Mouse (Mus musculus) thymus, postnatal 36 days (tissue): Measurements from ENCODE around the gene Enoph1.

Source experiments
- DNase-seq, 2 experiments: peaks; one replicate each; pipeline ENCODE4 v3.0.0; 2022; ENCODE audit warnings: mixed read lengths in 2 of 2

Enoph1 gene

DNA sequence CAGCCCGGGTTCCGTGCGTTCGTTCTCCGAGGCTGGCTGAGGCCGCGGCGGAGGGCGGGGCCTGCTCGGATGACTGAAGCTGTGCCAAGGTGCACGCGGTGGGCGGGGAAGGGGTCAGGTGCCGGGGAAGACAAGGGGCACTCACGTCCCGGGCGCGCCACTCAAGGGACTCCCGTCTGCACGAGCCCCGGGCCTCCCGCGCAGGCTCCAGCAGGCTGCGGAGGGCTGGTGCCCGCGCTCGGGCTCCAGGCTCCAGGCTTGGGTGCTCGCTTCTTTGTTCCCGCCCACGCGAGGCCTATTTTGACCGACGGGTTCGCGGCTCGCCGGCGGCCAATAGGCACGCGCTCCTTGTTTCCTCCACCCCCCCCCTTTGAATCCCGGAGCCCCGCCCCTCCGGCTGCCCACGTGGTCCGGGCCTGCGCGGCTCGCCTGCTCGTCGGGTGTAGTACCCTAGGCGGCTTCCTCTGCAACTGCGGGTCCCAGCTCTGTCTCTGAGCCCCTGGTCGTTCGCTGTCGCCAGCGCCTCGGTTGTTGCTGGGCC, at the start of gene Enoph1, which contains the start of gene Hnrnpdl:
Gene Enoph1 (plus strand): TSS at position 384 of the 541 bp plus-strand sequence.
Gene Hnrnpdl (minus strand): TSS at position 63 of the 541 bp plus-strand sequence.
- DNase-seq: peak; percentile 93

DNA sequence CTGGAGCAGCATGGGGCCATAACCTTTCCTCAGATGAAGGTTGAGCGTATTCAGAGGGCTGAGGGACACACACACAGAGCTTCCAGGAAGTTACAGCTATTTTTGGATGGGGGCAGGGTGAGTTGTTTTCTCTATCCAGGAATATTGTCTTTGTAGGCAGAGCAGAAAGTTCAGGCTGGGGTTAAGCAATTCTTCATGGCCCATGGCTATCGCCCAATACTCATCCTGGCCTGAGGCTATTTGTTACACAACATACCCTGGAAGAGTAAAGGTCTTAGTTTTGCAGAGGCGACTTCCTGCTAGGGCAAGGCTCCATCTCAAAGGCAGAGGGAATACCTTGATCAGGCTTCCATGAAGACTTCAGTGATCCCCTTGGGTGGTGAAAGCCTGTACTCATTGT, 45.6 kb upstream of the Enoph1 start:
- no peak for DNase-seq

DNA sequence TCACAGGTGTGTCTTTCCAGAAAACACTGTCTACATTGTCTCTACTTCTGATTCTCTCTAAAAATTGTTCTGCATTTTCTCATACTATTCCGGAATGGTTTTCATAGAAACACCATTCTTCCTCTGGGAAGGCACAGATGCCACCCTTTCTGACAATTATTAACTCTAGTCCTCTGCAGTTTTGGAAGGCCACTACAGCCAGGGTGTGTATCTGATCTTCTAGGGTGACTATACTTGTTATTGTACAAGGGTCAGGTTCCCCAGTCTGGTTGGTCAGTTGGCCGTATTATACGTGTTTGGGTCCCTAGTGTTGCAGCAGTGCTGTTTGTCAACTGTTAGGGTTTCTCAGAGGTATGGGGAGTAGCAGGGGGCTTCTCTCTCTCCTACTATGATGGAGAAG, 45.1 kb upstream of the Enoph1 start:
- DNase-seq: no peak

DNA sequence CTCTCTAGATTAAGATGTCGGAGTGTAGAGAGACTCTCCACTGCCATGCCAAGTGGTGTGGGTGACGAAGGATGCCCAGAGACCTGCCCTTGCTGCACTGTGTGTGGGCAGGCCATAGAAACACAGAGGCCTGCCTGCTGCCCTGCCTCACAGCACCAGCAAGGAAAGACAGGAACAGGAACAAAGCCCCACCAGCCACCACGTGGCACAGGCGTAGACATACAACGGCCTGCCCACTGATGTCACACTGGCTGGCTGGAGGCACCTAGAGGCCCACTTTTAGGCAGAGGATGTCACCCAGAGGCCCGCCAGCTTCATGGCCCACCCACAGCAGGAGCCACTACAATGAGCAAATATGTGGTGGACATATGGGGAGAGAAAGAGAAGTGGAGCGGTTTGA, 39.7 kb upstream of the Enoph1 start:
- DNase-seq: no peak

DNA sequence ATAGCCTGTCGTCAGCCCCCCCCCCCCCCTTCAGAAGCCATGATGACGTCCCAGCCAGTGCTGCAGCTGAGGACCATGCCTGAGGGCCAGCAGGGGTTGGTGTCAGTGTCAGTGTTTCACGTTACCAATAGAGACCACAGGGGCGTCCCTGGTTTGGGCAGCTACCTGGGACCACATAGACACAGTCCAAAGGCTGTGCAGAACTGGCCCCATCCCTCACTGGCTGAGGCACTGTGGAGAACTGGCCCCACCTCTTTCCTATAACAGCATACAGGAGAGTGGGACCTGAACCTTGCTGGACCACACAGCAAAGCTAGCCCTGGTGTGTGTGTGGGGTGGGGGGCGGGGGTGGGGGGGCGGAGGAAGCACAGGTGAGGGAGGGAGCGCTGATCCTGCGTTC, 39.3 kb upstream of the Enoph1 start:
- DNase-seq: no peak

DNA sequence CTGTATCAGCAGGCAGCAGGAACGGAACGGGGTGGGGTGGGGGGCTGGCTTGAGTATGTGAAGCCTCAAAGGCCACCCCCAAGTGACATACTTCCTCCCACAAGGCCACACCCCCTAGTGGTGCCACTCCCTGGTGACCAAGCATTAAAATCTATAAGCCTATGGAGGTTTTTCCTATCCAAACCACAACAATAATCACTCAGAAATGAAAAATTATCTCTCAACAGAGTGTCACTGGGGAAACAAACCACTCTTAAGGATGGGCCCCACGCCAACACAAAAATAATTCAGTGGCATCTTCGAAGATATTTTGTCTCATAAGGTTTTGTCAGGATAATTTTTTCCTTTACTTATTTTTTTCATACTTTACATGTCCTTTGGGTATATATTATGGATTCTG, 35.9 kb upstream of the Enoph1 start:
- DNase-seq: no peak

DNA sequence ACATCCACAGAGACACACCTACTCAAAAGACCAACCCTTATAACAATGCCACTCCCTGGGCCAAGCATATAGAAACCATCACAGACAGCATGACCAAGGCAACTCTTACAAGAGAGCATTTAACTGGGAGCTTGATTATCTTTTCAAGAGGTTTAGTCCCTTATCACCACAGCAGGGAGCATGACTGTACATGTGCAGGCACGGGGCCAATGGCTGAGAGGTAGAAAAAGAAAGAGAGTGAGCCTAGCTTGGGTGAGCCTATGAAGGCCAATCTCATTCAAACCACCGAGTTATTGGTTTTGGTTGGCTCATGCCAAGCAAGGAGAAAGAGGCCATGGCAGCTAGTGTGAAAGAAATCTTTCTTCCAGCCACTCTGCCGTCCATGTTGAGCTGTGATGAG, 34.4 kb upstream of the Enoph1 start:
- no peak for DNase-seq

DNA sequence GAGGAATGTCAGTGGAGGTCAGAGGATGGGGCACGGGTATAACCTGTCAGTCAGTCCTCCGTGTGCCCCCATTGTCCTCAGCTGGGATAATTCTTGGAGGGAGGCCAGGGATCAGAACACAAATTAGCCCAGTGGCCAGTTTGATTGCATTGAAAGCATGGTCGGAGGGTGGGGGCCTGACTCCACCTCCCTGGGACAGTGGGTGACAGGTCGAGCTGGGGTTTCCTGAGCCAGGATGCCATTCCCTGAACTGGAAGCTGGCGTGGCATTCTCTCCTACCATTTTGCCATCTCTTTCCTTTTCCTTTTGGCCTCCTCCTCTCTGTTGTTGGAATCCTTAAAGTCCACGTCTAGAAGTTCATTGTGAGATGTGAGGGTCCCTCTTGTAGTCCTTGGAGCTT, 33.9 kb upstream of the Enoph1 start:
- no peak for DNase-seq

DNA sequence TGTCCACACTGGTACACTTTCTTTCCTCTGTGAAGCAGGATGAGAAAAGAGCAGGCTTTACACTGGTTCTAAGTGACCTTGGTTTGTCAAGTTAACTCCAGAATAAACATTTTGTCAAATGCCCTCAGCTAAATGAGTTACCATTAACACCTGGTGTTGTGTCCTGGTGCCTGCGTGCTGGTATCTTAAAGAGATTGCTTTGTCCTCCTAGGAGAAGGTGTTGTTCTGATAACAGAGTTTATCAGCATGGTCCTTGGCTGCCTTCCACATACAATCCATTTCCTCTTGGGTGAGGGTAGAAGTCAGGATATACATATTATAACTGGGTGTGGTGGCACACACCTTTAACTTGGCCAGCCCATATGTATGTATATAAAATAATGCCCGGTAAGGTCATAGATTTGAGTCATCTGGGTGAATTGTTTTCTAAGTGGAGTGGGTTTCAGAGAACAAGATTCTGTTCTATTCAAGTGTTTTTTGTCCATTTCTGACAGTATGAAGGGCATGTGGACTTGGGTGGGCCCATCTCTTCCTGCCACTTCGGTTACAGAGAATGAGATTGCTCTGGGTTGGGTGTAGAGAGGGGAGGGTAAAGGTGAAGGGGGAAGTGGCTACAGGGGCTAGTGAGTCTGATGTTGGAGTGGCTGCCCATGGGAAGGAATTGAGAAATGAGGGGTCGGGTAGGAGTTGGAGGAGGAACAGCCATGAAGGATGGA, 33.3 kb upstream of the Enoph1 start:
- no peak for DNase-seq

DNA sequence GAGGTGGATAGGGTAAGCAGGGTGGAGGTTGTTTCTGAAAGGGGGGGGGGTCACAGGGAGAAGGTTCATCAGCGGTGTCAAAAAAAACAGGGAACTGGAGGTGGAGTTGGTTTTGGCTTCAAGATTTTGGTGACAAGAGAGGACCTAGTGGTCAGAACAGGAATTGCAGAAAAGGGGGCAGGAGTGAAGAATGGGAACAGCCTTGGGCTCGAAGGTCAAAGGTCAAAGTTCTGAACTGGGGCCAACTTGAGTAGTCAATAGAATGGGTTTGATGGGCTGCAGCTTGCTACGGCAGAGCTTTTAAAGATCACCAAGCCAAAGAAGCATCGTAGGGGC, 32.8 kb upstream of the Enoph1 start:
- DNase-seq: no peak

DNA sequence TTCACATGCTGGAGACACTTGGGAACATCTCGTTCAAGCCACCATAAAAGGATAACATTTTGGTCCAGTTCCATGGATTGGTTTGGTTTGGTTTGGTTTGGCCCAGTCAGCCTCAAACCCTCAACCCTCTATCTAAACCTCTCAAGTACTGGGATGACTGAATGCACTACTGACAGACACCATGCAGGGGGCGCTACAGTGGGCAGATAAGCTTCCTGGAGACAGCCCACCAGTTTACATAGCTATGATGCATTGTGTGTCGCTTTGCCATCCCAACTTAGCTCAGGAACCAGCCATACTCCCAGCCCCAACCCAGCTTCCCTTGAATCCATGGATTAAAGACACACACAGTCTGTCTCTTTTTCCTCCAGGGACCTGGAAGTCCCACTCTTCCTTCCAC, 31.3 kb upstream of the Enoph1 start:
- no peak for DNase-seq

DNA sequence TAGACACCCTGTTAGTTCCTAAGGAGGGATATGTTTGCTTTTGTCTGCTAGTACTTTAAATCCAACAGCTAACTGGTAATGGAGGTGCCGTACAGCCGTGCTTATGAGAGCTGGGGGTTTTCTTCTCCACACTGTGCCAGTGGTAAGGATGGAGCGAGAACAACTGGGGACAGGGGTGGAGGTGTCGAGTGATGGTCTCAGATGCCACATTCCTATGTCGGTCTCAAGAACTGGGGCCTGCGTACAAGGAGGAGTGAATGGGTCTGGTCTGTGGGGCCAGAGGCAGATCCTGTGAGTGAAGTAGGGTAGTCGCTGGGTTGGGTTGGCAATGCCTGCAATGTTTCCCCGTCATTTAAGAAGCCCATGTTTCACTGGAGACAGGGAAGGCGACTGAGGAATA, 27.2 kb upstream of the Enoph1 start:
- DNase-seq: no peak

DNA sequence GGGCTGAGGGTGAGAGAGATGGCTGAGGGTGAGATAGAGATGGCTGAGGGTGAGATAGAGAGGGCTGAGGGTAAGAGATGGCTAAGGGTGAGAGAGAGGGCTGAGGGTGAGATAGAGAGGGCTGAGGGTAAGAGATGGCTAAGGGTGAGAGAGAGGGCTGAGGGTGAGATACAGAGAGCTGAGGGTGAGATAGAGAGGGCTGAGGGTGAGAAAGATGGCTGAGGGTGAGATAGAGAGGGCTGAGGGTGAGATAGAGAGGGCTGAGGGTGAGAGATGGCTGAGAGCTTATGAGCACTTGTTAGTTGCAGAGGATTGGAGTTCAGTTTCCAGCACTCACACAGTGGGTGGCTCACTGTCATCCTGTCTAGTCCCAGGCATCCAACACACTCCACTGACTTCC, 19.7 kb upstream of the Enoph1 start:
- DNase-seq: no peak

DNA sequence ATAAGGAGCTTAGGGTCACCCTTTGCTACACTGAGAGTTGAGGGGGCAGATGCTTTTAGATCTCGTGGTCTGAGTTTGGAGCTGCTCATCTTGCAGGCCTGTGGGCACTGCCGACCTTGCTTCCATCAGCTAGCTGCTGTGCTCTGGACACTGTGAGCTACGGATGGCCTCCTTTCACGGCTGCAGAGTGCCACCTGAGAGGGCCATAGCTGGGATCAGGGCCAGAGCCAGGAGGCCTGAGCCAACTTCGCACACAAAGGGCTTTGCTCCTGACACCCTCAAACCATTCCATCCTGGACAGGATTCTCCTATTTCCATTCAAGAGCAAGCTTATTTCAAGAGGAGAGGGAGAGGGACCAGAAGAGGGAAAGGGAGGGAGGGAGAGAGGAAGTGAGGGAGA, 15.4 kb upstream of the Enoph1 start:
- no peak for DNase-seq

DNA sequence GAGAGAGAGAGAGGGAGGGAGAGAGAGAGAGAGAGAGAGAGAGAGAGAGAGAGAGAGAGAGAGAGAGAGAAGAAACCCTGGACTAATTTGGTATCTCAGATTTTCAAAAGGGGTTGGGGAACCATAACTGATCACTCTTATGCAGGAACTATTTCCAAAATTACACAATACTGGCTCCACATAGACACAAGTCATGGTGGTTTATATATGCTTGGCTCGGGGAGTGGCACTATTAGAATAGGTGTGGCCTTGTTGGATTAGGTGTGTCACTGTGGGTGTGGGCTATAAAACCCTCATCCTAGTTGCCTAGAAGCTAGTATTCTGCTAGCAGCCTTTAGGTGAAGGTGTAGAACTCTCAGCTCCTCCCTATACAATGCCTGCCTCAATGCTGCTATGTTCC, 14.9 kb upstream of the Enoph1 start:
- no peak for DNase-seq

DNA sequence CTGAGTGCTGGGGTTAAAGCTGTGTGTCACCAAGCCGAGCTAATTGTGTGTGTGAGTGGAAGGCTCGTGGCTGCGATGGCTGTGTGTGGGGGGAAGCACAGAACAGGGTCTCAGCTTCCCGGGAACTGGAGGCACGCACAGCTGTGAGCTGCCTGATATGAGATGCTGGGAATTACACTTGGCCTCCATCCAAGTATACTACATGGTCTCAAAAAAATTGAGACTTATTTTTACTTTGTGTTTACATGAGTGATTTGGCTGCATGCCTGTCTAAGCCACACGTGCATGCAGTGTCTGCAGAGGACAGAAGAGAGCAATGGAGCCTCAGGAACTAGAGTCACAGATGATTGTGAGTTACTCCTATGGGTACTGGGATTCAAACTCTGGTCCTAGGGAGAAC, 9.7 kb upstream of the Enoph1 start:
- DNase-seq: no peak

DNA sequence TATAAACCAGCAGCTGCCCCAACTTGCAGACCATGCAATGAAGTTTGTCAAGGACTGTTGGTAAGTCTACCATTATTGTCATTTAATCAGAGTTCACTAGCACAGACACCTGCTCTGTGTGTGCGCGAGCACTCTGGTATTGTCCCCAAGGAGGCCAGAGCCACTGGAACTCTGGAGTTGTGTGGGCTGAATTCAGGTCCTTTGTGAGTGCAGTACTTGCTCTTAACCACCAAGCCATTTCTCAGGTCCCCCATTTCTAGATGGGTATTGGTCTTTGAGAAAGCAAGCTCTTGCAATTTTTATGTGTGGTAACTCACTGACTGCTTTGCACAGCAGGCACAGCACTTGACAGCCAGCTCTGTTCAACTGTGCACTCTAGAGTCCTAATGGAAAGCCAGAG, 7.7 kb upstream of the Enoph1 start:
- DNase-seq: no peak

DNA sequence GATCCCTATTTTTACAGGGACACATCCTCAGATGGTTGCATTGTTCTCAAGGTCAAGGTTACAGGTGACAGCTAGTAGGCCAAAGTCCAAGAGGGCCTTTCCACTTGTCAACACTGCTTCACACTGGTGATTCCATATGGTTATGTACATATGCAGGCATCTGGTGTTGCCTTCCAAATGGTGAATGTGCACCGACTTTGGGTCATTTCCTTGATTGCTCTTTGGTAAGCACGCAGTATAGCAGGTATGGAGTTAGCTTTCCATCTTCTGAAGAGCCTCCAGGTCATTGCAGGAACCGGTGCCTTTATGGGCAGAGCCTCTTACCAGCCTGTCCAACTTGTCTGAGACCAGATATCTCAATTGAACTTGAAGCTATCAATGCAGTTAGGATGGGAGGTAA, 7.1 kb upstream of the Enoph1 start:
- DNase-seq: no peak

DNA sequence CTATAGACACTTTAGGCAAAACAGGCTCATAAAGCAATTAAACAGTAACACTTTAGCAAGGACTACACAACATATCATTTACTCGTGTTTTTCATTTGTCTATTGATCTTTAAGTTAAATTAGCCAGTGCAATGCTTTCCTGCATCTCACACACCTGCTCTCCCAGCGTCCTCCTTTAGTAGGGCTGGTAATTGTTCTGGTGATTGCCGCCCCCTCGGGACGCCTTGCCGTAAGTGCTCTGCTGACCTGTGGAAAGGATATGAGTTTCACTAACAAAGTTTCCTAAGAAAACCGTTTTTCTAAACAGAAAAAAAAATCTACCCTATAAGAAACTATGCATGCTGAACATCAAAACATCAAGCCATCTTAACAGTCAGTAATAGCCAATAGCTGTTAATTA, 3.8 kb upstream of the Enoph1 start:
- no peak for DNase-seq

DNA sequence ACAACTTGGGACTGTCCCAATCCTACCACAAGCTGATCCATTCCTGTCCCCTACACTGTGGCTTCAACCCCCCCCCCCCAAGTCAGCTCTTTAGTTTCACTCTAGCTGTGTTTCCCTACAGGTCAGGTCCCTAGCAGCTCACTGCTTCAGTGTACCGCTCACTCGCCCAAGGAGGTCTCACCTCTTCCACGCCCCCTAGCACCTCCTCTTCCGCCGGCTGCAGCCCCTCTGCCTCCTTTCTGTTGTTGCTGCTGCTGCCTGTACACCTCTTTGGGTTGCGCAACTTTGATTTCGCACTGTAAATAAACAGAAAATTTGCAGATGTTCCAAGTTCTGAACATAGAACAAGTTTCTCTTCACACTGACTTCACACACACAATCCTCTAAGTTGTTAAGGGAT, 3.1 kb upstream of the Enoph1 start:
- peak; percentile 35 to 54 for DNase-seq

DNA sequence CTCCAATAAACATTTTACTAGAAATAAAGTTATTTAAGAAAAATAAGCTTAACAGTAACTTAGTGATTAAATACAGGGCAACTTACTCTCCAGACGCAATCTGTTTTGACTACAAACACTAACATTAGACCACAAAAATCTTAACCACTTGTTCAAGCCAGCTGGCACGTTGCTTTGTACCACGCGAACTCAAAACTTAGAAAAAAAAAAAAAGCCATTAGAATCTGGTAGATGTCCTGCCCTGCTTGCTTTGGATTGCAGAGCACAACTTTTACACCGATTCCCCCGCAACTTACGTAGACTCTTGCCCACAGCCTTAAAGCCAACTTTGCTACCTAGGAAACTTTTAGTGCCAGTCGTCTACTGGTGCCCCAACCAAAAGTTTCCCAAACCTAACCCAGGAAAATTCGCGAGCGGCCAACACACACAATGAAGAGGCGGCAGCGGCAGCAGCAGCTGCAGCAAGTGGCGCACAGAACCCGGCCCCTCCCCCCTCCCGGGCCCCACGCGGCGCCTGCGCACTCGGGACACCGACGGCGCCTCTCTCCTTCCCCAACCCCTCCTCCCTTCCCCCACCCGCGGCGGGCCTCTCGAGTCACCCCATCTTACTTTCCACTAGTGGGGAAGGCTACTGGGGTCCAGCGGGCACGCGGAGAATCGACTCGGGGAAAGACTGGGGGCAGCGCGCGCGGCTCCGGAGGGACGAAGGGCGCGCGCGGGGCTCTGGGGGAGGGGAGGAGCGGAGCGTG, 1.6 kb upstream of the Enoph1 start:
- peak; percentile 92 to 94 for DNase-seq

DNA sequence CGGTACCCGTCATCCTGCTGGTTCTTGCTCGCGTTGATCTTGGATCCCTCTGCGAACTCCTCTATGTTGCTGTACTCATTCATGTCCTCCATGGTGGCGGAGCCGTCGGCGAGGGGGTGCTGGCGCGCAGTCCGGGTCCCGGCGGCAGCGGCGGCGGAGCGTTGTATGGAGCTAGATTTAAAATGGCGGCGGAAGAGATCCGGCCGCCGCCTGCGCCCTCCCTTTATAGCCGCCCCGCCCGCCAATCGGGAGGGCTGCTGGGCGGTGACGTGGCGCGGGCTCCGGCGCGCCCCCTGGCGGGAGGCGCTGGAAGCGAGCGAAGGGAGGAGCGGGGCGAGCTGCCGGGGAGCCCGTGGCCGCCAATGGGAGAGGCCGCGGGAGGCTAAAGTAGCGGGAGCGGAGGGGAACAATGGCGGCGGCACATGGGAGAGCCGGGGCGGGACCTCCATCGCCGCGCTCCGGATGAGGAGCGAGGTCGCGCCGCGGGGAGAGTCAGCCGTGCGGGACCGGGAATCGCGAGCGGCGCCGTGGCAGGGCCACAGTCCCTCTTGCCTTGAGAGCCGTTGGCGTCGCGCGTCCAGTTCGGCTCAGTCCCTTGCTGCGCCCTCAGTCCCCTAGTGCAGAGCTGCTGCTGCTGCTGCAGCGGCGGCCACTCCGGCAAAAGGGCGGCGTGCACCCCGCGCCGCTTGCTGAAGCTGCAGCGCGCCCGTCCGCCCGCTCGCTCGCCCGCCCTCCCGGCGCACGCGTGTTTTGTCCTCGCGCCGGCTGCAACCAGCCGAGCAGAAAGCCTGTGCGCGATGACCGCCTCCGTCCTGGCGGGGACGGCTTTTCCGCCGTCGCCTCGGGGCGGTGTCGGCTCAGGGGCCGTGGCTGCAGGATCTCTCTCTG, 827 bp upstream of the Enoph1 start:
- DNase-seq: peak; percentile 97

DNA sequence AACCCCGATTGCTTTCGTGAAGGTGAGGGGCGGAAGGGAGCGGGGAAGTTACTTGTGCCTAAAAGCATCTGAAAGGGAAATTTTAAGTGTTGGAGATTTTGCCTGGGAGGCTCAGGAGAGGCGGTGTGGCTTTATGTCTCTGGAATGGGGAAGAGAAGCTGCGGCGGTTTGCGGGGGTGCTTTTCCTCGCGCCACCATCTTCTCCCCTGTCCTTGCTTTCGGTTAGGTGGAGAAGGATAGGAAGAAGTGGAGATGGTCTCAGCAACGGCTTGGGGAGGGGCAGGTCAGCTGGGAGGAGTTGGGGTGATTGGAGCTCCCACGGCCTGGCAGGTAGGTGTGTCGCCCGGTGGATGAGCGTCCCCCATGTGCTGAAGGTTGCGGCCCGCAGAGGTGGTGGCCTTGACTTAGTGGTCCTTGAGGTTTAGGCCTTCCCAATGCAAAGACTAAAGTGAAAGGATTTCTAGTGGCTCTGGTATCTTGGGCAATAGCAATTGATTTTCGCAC, 548 bp downstream of the Enoph1 start:
- DNase-seq: peak in 1 of 2 experiments; percentile 44
